ENCODE assay signal across 20 mouse cellular contexts in genomic region chr16:94574718-94575094, GRCm38 (mm10). TPM values are rescaled to one million over a fixed set of nuclear protein-coding genes. Genes with fewer than 3 reads are reported as not detected.
DNase-seq lines count a peak whose midpoint lies in the region; ATAC-seq and TF ChIP-seq lines count a peak whose summit lies in the region.
"Had no signal": no experiment of that assay in that cellular context is flagged by ENCODE, and none has a peak within 500 bp of the region (broad histone marks: within the 10 kb centered on the region; RNA-seq: fewer than 3 reads in every experiment).

No protein-coding gene starts in this region.

- no peak for TF ChIP-seq CTCF in C2C12 (IDR thresholded peaks at IDR 0.05; ENCODE audit: control insufficient read depth, insufficient read depth, insufficient read length)
- TF ChIP-seq CTCF in small intestine, adult 2 months (IDR thresholded peaks at IDR 0.05; ENCODE audit: extremely low read depth, insufficient read length, insufficient replicate concordance, low read depth, low read length): no peak

- TF ChIP-seq POLR2A in small intestine, adult 2 months (IDR thresholded peaks at IDR 0.05; ENCODE audit: low read depth, low read length): no peak

- no peaks in the 10 kb centered on the region for H3K9me3 ChIP-seq in liver, embryonic 15.5 days (replicated peaks)
- H3K9me3 ChIP-seq in liver, embryonic 11.5 days (ENCODE audit: control insufficient read depth, low read length): no peaks in the 10 kb centered on the region
- no peaks in the 10 kb centered on the region for H3K9me3 ChIP-seq in intestine, embryonic 15.5 days
- no peaks in the 10 kb centered on the region for H3K9me3 ChIP-seq in forebrain, embryonic 12.5 days
- H3K9me3 ChIP-seq: embryonic facial prominence, embryonic 10.5 days; G1E; limb, embryonic 13.5 days had no signal

- ATAC-seq in liver, embryonic 15.5 days (ENCODE audit: insufficient read depth): no peak
- no peak for ATAC-seq in liver, embryonic 11.5 days (replicated peaks; ENCODE audit: low FRiP score)
- peak; percentile 5; the same call in 1 of the 2 replicates for ATAC-seq in intestine, embryonic 15.5 days
- ATAC-seq in forebrain, embryonic 12.5 days (ENCODE audit: low FRiP score): no peak
- ATAC-seq: CD4-positive, CD25-positive, alpha-beta regulatory T cell, adult 4 months had no signal

- no peak overlapping the region for H3K4me3 ChIP-seq in liver, embryonic 15.5 days (replicated peaks)
- H3K4me3 ChIP-seq in liver, embryonic 11.5 days (ENCODE audit: low read depth, low read length): no peak overlapping the region
- no peak overlapping the region for H3K4me3 ChIP-seq in C2C12 (ENCODE audit: insufficient read depth, poor library complexity, severe bottlenecking)
- H3K4me3 ChIP-seq in intestine, embryonic 15.5 days (replicated peaks): no peak overlapping the region
- H3K4me3 ChIP-seq in small intestine, adult 2 months (ENCODE audit: low read depth, low read length): no peak overlapping the region
- no peak overlapping the region for H3K4me3 ChIP-seq in forebrain, embryonic 12.5 days (replicated peaks)
- H3K4me3 ChIP-seq: embryonic facial prominence, embryonic 10.5 days; limb, embryonic 13.5 days had no signal

- DNase-seq in liver, embryonic 11.5 days (ENCODE audit: low spot score): no peak
- DNase-seq in urinary bladder, adult 2 months (ENCODE audit: low spot score): no peak
- DNase-seq: cerebellum, adult 9-10 months; heart, adult 11 months; heart, postnatal 36 days; lung, embryonic 14.5 days; lung, postnatal 36 days; midbrain, embryonic 14.5 days; right cerebral cortex, adult 18-20 months; thymus, postnatal 36 days had no signal

- no peaks in the 10 kb centered on the region for H3K27me3 ChIP-seq in liver, embryonic 15.5 days
- H3K27me3 ChIP-seq in liver, embryonic 11.5 days (replicated peaks; ENCODE audit: control insufficient read depth, insufficient read depth, low read length): no peaks in the 10 kb centered on the region
- no peaks in the 10 kb centered on the region for H3K27me3 ChIP-seq in C2C12 (ENCODE audit: control insufficient read depth, insufficient read depth, insufficient read length)
- H3K27me3 ChIP-seq in intestine, embryonic 15.5 days (replicated peaks): no peaks in the 10 kb centered on the region
- H3K27me3 ChIP-seq in small intestine, adult 2 months (ENCODE audit: control insufficient read depth, insufficient read depth, low read length): no peaks in the 10 kb centered on the region
- H3K27me3 ChIP-seq in forebrain, embryonic 12.5 days: no peaks in the 10 kb centered on the region
- H3K27me3 ChIP-seq: limb, embryonic 13.5 days had no signal

- no peak overlapping the region for H3K9ac ChIP-seq in liver, embryonic 15.5 days
- H3K9ac ChIP-seq in liver, embryonic 11.5 days (ENCODE audit: low read depth, low read length): no peak overlapping the region
- H3K9ac ChIP-seq in intestine, embryonic 15.5 days: no peak overlapping the region
- H3K9ac ChIP-seq in forebrain, embryonic 12.5 days: no peak overlapping the region
- H3K9ac ChIP-seq: hindbrain, embryonic 14.5 days; limb, embryonic 13.5 days; lung, embryonic 14.5 days had no signal

- H3K4me1 ChIP-seq in liver, embryonic 15.5 days (replicated peaks): peaks cover 68% of the 10 kb centered on the region
- H3K4me1 ChIP-seq in liver, embryonic 11.5 days (replicated peaks; ENCODE audit: control insufficient read depth, insufficient read depth, low read length): peaks cover 42% of the 10 kb centered on the region
- peaks cover 44% of the 10 kb centered on the region for H3K4me1 ChIP-seq in intestine, embryonic 15.5 days (replicated peaks)
- H3K4me1 ChIP-seq in small intestine, adult 2 months (ENCODE audit: control insufficient read depth, insufficient read depth, insufficient read length, low read length): peaks cover 26% of the 10 kb centered on the region
- peaks cover 56% of the 10 kb centered on the region for H3K4me1 ChIP-seq in forebrain, embryonic 12.5 days

- peak overlapping the region; percentile 4; the same call in 1 of the 2 replicates for H3K27ac ChIP-seq in liver, embryonic 15.5 days (replicated peaks)
- no peak overlapping the region for H3K27ac ChIP-seq in liver, embryonic 11.5 days (ENCODE audit: low read depth, low read length)
- H3K27ac ChIP-seq in intestine, embryonic 15.5 days: peak overlapping the region; percentile 67
- peak overlapping the region; percentile 39; the same call in 1 of the 2 replicates for H3K27ac ChIP-seq in small intestine, adult 2 months (ENCODE audit: insufficient read depth, low read depth, low read length)
- no peak overlapping the region for H3K27ac ChIP-seq in forebrain, embryonic 12.5 days
- H3K27ac ChIP-seq: embryonic facial prominence, embryonic 10.5 days; hindbrain, embryonic 14.5 days; limb, embryonic 13.5 days had no signal

- peaks cover 11% of the 10 kb centered on the region for H3K36me3 ChIP-seq in liver, embryonic 15.5 days (replicated peaks)
- no peaks in the 10 kb centered on the region for H3K36me3 ChIP-seq in liver, embryonic 11.5 days (ENCODE audit: control insufficient read depth, insufficient read depth, low read length)
- no peaks in the 10 kb centered on the region for H3K36me3 ChIP-seq in C2C12 (ENCODE audit: control insufficient read depth, insufficient read depth)
- no peaks in the 10 kb centered on the region for H3K36me3 ChIP-seq in intestine, embryonic 15.5 days
- no peaks in the 10 kb centered on the region for H3K36me3 ChIP-seq in small intestine, adult 2 months (ENCODE audit: control insufficient read depth, insufficient read depth, low read length)
- H3K36me3 ChIP-seq in forebrain, embryonic 12.5 days (replicated peaks): no peaks in the 10 kb centered on the region
- H3K36me3 ChIP-seq: embryonic facial prominence, embryonic 10.5 days; limb, embryonic 13.5 days had no signal

- no peak overlapping the region for H3ac ChIP-seq in C2C12 (ENCODE audit: control insufficient read depth, insufficient read length, low read depth)

- H3K79me3 ChIP-seq in C2C12 (ENCODE audit: low read depth): peaks cover 91% of the 10 kb centered on the region

- H3K4me2 ChIP-seq in liver, embryonic 15.5 days: no peak overlapping the region
- no peak overlapping the region for H3K4me2 ChIP-seq in liver, embryonic 11.5 days
- H3K4me2 ChIP-seq in intestine, embryonic 15.5 days (replicated peaks): peak overlapping the region; percentile 30; the same call in 1 of the 2 replicates
- H3K4me2 ChIP-seq in forebrain, embryonic 12.5 days: no peak overlapping the region
- H3K4me2 ChIP-seq: hindbrain, embryonic 14.5 days; limb, embryonic 13.5 days; lung, embryonic 14.5 days had no signal

- H3K79me2 ChIP-seq in C2C12 (ENCODE audit: control insufficient read depth, insufficient read depth): peaks cover 100% of the 10 kb centered on the region

TF ChIP-seq in C2C12, 6 proteins besides CTCF, POLR2A, EP300 and RAD21:
- TF ChIP-seq USF1 (IDR thresholded peaks at IDR 0.05; ENCODE audit: low read depth) (peak; percentile 84), CEBPB (IDR thresholded peaks at IDR 0.05; ENCODE audit: low read depth) (no peak)

RNA-seq across cellular contexts. Expression of gene Dyrk1a, which starts 4.9 kb away (rescaled TPM):
- 4.3 and 4.4 TPM in 2 replicates for polyA plus RNA-seq in liver, embryonic 15.5 days (2015; fragmentation: Nextera tagmentation; extraction: Ambion mirVana)
- 9.0 TPM in 2 replicates for polyA plus RNA-seq in liver, embryonic 11.5 days (2014; fragmentation: Nextera tagmentation; extraction: Ambion mirVana)
- polyA plus RNA-seq in C2C12 (2012; fragmentation: generic; extraction: Trizol): 17.3 TPM
- 8.1 and 8.7 TPM in 2 replicates for polyA plus RNA-seq in intestine, embryonic 15.5 days (2015; fragmentation: Nextera tagmentation; extraction: Ambion mirVana)
- 15.9 and 32.1 TPM in 2 replicates for polyA plus RNA-seq in small intestine, adult 2 months (2012; rRNA removed)
- 12.0 and 12.8 TPM in 2 replicates for polyA plus RNA-seq in forebrain, embryonic 12.5 days (2016; fragmentation: Nextera tagmentation; extraction: Ambion mirVana)
- polyA plus RNA-seq in urinary bladder, adult 2 months (2012; rRNA removed): 25.4 and 31.6 TPM in 2 replicates

RNA-seq across cellular contexts. Expression of gene Vps26c, which starts 48.1 kb away (rescaled TPM):
- 19.2 and 20.6 TPM in 2 replicates for polyA plus RNA-seq in liver, embryonic 15.5 days (2015; fragmentation: Nextera tagmentation; extraction: Ambion mirVana)
- polyA plus RNA-seq in liver, embryonic 11.5 days (2014; fragmentation: Nextera tagmentation; extraction: Ambion mirVana): 37.3 and 39.3 TPM in 2 replicates
- 50.3 TPM for polyA plus RNA-seq in C2C12 (2012; fragmentation: generic; extraction: Trizol)
- 61.5 and 63.1 TPM in 2 replicates for polyA plus RNA-seq in intestine, embryonic 15.5 days (2015; fragmentation: Nextera tagmentation; extraction: Ambion mirVana)
- 13.6 and 16.6 TPM in 2 replicates for polyA plus RNA-seq in small intestine, adult 2 months (2012; rRNA removed)
- polyA plus RNA-seq in forebrain, embryonic 12.5 days (2016; fragmentation: Nextera tagmentation; extraction: Ambion mirVana): 53.3 and 55.6 TPM in 2 replicates
- 52.4 and 64.7 TPM in 2 replicates for polyA plus RNA-seq in urinary bladder, adult 2 months (2012; rRNA removed)

Comparison
In these comparisons a context has a peak if more than half of its experiments do, and no peak if none do; other contexts are left out.
1. H3K27ac ChIP-seq: peak in liver, embryonic 15.5 days (single experiment), intestine, embryonic 15.5 days (single experiment) and small intestine, adult 2 months (single experiment); none in liver, embryonic 11.5 days (single experiment) and forebrain, embryonic 12.5 days (single experiment).